Mouse (Mus musculus): ENCODE measurements at regions not wholly inside any gene's neighbourhood (a gene's known extent, or its start where the extent isn't known, plus 50 kb on each side); places are given as distances from the start of the nearest gene placed in this dataset.

GRCm38 (mm10) chr8:127811338-127811737, 547.1 kb upstream of the Nrp1 start:
- no peak for DNase-seq (ENCODE audit: low read depth, low spot score)

- DNase-seq (ENCODE audit: low read depth, low spot score): no peak
Observed at GRCm38 (mm10) chr8:127814785-127815523, 543.5 kb upstream of the Nrp1 start.

GRCm38 (mm10) chr8:127820741-127821170, 537.6 kb upstream of the Nrp1 start:
- no peak for DNase-seq (ENCODE audit: low read depth, low spot score)

- no peak for DNase-seq (ENCODE audit: low read depth, low spot score)
Observed at GRCm38 (mm10) chr8:127821646-127822045, 536.8 kb upstream of the Nrp1 start.

GRCm38 (mm10) chr8:127825041-127825440, 533.4 kb upstream of the Nrp1 start:
- DNase-seq (ENCODE audit: low read depth, low spot score): no peak

- DNase-seq (ENCODE audit: low read depth, low spot score): no peak
Observed at GRCm38 (mm10) chr8:127827826-127828225, 530.6 kb upstream of the Nrp1 start.

- DNase-seq (ENCODE audit: low read depth, low spot score): no peak
Observed at GRCm38 (mm10) chr8:127829659-127830058, 528.7 kb upstream of the Nrp1 start.

GRCm38 (mm10) chr8:127834006-127834405, 524.4 kb upstream of the Nrp1 start:
- DNase-seq (ENCODE audit: low read depth, low spot score): no peak

GRCm38 (mm10) chr8:127836410-127837206, 521.8 kb upstream of the Nrp1 start:
- DNase-seq (ENCODE audit: low read depth, low spot score): no peak

GRCm38 (mm10) chr8:127838311-127838710, 520.1 kb upstream of the Nrp1 start:
- no peak for DNase-seq (ENCODE audit: low read depth, low spot score)

GRCm38 (mm10) chr8:127847332-127848018, 510.9 kb upstream of the Nrp1 start:
- no peak for DNase-seq (ENCODE audit: low read depth, low spot score)

GRCm38 (mm10) chr8:127849926-127850325, 508.5 kb upstream of the Nrp1 start:
- DNase-seq (ENCODE audit: low read depth, low spot score): no peak

- DNase-seq (ENCODE audit: low read depth, low spot score): no peak
Observed at GRCm38 (mm10) chr8:127855653-127856300, 502.6 kb upstream of the Nrp1 start.

GRCm38 (mm10) chr8:127856351-127857135, 501.9 kb upstream of the Nrp1 start:
- no peak for DNase-seq (ENCODE audit: low read depth, low spot score)

GRCm38 (mm10) chr8:127859036-127859435, 499.4 kb upstream of the Nrp1 start:
- DNase-seq (ENCODE audit: low read depth, low spot score): no peak

- no peak for DNase-seq (ENCODE audit: low read depth, low spot score)
Observed at GRCm38 (mm10) chr8:127860376-127860775, 498.0 kb upstream of the Nrp1 start.

- DNase-seq (ENCODE audit: low read depth, low spot score): no peak
Observed at GRCm38 (mm10) chr8:127860891-127861290, 497.5 kb upstream of the Nrp1 start.

GRCm38 (mm10) chr8:127884641-127885040, 473.8 kb upstream of the Nrp1 start:
- DNase-seq (ENCODE audit: low read depth, low spot score): no peak

- no peak for DNase-seq (ENCODE audit: low read depth, low spot score)
Observed at GRCm38 (mm10) chr8:127885211-127885610, 473.2 kb upstream of the Nrp1 start.

- no peak for DNase-seq (ENCODE audit: low read depth, low spot score)
Observed at GRCm38 (mm10) chr8:127885831-127886230, 472.6 kb upstream of the Nrp1 start.

- no peak for DNase-seq (ENCODE audit: low read depth, low spot score)
Observed at GRCm38 (mm10) chr8:127890729-127891128, 467.7 kb upstream of the Nrp1 start.
